Mouse (Mus musculus): ENCODE results near the gene Dgki.

Gene Dgki

DNA sequence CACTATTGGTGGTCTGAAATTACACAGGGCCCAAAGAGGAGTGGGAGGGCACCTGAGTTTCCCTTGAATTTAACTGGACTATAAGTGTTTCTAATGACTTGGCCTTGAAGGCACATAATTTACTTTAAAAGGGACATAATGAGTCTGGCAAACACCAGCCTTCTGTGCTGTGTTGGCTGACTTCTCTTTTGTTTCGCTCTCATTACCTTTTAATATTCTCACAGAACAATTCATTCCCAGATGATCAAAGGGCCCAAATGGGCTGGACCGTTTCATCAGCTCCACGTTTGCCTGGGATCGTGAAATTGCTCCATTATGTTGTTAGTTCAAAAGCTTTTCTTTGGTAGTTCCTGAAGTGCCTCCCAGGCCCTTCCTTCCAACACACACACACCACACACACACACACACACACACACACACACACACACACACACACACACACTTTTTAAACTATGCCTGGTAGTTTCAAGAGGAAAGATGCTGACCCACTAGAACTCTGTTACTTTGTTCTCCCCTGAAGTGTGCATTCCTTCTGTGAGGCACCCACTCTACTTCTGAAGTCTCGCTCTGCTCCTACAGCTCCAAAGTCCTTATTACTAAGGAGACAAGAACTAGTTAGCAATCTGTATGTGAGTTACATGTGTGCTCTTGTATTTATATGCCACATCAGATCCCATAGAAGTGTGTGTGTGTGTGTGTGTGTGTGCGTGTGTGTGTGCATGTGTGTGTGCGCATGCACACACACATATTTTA is 491.5 kb downstream of the Dgki start:
- no peak for DNase-seq (ENCODE audit: low spot score)

DNA sequence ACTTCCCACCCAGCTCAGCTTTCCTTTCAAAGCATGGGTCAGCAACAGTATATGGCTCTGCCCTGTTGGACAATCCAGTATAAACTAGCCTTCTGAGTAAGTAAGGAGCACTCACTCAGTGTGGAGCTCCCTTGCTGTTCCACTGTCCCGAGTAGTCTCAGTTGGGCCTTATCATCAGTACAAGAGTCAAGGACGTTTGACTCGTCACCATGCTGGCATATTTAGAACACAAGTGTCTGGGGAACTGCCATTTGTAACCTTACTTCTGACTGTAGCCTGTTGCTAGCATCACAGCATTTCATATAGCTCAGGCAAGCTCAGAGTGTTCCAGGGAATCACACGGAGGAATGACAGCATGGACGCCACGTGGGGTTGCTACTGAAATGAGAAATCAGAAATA is 493.1 kb downstream of the Dgki start:
- no peak for DNase-seq (ENCODE audit: low spot score)

- DNase-seq (ENCODE audit: low spot score), result no peak
These were observed 499.6 kb downstream of the Dgki start for GRCm38 (mm10) chr6:36800309-36800946.

DNA sequence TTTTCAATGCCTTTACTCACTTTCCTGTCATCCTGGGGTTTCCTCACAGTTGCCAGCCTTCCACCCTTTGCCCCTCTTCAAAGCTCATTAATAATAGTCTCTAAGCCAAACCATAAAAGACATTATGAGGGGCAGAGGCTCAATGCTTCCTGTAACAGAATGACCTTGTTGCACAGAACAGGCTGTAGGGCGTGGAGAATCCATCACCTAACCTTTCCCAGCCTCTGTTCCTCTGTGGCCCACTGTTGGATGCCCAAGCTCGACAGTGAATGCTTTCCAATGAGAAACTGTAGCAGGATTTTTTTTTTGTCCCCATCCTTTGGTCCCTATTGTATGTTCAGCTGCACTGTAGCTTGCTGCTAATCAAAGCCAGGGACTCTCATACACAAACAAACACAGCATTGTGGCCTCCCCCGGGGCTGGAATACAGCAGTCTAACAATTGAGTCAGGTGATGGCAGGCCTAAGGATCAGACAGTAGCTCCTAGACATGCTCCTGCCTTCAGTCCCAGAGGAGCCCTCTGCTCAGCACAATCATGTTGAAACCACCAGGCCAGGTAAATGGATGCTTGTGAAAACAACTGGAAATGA is 502.8 kb downstream of the Dgki start:
- DNase-seq (ENCODE audit: low spot score), result no peak
